In genomic region chr2:20777931-20778330, GRCm38 (mm10) we compare ENCODE assay signal across 10 mouse cellular contexts.
A peak's percentile ranks its signal among the peaks of the same experiment; 100 is the strongest.
DNase-seq lines count a peak whose midpoint lies in the region; ATAC-seq and TF ChIP-seq lines count a peak whose summit lies in the region.
"Had no signal": no experiment of that assay in that cellular context is flagged by ENCODE, and none has a peak within 500 bp of the region (broad histone marks: within the 10 kb centered on the region; RNA-seq: fewer than 3 reads in every experiment).

No protein-coding gene starts in this region.

- no peaks in the 10 kb centered on the region for H3K9me3 ChIP-seq in heart, postnatal 0 days (replicated peaks; ENCODE audit: control insufficient read depth, low read length)
- H3K9me3 ChIP-seq in heart, embryonic 10.5 days = no peaks in the 10 kb centered on the region
- H3K9me3 ChIP-seq: heart, embryonic 13.5 days had no signal

- H3K27me3 ChIP-seq in heart, postnatal 0 days (ENCODE audit: control insufficient read depth, insufficient read depth, low read length) = no peaks in the 10 kb centered on the region
- H3K27me3 ChIP-seq in testis, adult 2 months (ENCODE audit: control insufficient read depth, insufficient read depth, low read length) = no peaks in the 10 kb centered on the region
- no peaks in the 10 kb centered on the region for H3K27me3 ChIP-seq in heart, embryonic 10.5 days (ENCODE audit: insufficient read depth, poor library complexity, severe bottlenecking)
- H3K27me3 ChIP-seq: heart, embryonic 13.5 days had no signal

- H3K4me1 ChIP-seq in heart, postnatal 0 days (ENCODE audit: control insufficient read depth, insufficient read depth) = no peaks in the 10 kb centered on the region
- no peaks in the 10 kb centered on the region for H3K4me1 ChIP-seq in testis, adult 2 months (ENCODE audit: control insufficient read depth, insufficient read depth, low read length)
- no peaks in the 10 kb centered on the region for H3K4me1 ChIP-seq in heart, embryonic 10.5 days

- DNase-seq in heart, postnatal 0 days (ENCODE audit: low spot score) = no peak
- DNase-seq in heart, adult 9 months (ENCODE audit: low spot score in 2 of 2) = no peak
- no peak for DNase-seq in testis, postnatal 14 days (ENCODE audit: low spot score)
- DNase-seq in frontal cortex, postnatal 10 days (ENCODE audit: low spot score in 2 of 2) = peak; percentile 20 to 48
- DNase-seq in mesoderm, embryonic 11.5 days (ENCODE audit: low read depth, low spot score) = peak; percentile 20
- no peak for DNase-seq in cerebellum, adult 8-10 months
- DNase-seq in heart, embryonic 10.5 days (ENCODE audit: low spot score) = no peak

- no peak overlapping the region for H3K9ac ChIP-seq in heart, postnatal 0 days (replicated peaks; ENCODE audit: low read depth, low read length)
- H3K9ac ChIP-seq: heart, embryonic 13.5 days had no signal

- no peak overlapping the region for H3K4me3 ChIP-seq in heart, postnatal 0 days (ENCODE audit: low read depth, low read length)
- no peak overlapping the region for H3K4me3 ChIP-seq in testis, adult 2 months (ENCODE audit: control insufficient read depth, low read depth, low read length)
- no peak overlapping the region for H3K4me3 ChIP-seq in heart, embryonic 10.5 days
- H3K4me3 ChIP-seq: heart, embryonic 13.5 days had no signal

- TF ChIP-seq EP300 in heart, postnatal 0 days (IDR thresholded peaks at IDR 0.05; ENCODE audit: low read depth) = no peak

- no peak for ATAC-seq in heart, postnatal 0 days (ENCODE audit: insufficient read depth, low read depth)

- no peak overlapping the region for H3K4me2 ChIP-seq in heart, postnatal 0 days (ENCODE audit: low read depth, low read length)
- H3K4me2 ChIP-seq: heart, embryonic 13.5 days had no signal

- TF ChIP-seq POLR2A in testis, adult 2 months (IDR thresholded peaks at IDR 0.05; ENCODE audit: control insufficient read depth, low read depth, low read length) = no peak

- 79% methylated on average over 6 of the region's 6 CpGs for WGBS in heart, postnatal 0 days
- 77% methylated on average over 6 of the region's 6 CpGs for WGBS in heart, embryonic 10.5 days

- H3K27ac ChIP-seq in heart, postnatal 0 days (ENCODE audit: low read depth) = no peak overlapping the region
- H3K27ac ChIP-seq in testis, adult 2 months (ENCODE audit: control insufficient read depth, insufficient read depth, low read depth, low read length) = no peak overlapping the region
- H3K27ac ChIP-seq in heart, embryonic 10.5 days = no peak overlapping the region
- H3K27ac ChIP-seq: heart, embryonic 13.5 days; macrophage had no signal

- TF ChIP-seq CTCF in heart, postnatal 0 days (IDR thresholded peaks at IDR 0.05; ENCODE audit: low read depth) = peak; percentile 54
- 0 out of 2 replicates have a peak, but pooled peaks have one; percentile 9 for TF ChIP-seq CTCF in testis, adult 2 months (IDR thresholded peaks at IDR 0.05; ENCODE audit: control insufficient read depth, insufficient read depth, insufficient replicate concordance, low read depth, low read length)

- no peaks in the 10 kb centered on the region for H3K36me3 ChIP-seq in heart, postnatal 0 days (replicated peaks; ENCODE audit: control insufficient read depth, insufficient read depth, low read length)
- H3K36me3 ChIP-seq in testis, adult 2 months (ENCODE audit: control insufficient read depth, insufficient read depth, low read length) = no peaks in the 10 kb centered on the region
- no peaks in the 10 kb centered on the region for H3K36me3 ChIP-seq in heart, embryonic 10.5 days

Comparison
In these comparisons a context has a peak if more than half of its experiments do, and no peak if none do; other contexts are left out.
1. DNase-seq: peak in frontal cortex, postnatal 10 days (2 of 2) and mesoderm, embryonic 11.5 days (single experiment); none in heart, postnatal 0 days (single experiment), heart, adult 9 months (0 of 2), testis, postnatal 14 days (single experiment), cerebellum, adult 8-10 months (single experiment) and heart, embryonic 10.5 days (single experiment).